Mouse (Mus musculus) left cerebral cortex, postnatal 25 days (tissue): ENCODE measurements around the gene Dennd5b. TPM values are rescaled to one million over a fixed set of nuclear protein-coding genes. Genes with fewer than 3 reads are reported as not detected.
"Not testable (repeated sequence)": the region's sequence is repeated elsewhere in the genome, so short reads cannot be mapped to it uniquely, and the experiment has no call there.

Experiments used
- DNase-seq, 2 experiments: peaks; one replicate each; pipeline ENCODE4 v3.0.0; 2022; ENCODE audit warnings: low spot score in 2 of 2, mixed read lengths in 1 of 2
- intact Hi-C: fragments of 180-260 bp; cut with DNase I; formaldehyde crosslinking; loops from one replicate; pipeline ENCODE4 v1.15.1; 2025
- total RNA-seq, 2 experiments: library from RNA; stranded (reverse); gene quantifications; 2 replicates each; pipeline ENCODE4 v1.2.3; 2021

Dennd5b gene
- total RNA-seq, 2 experiments from 2014 or later, result 65.8 to 69.4 TPM

DNA sequence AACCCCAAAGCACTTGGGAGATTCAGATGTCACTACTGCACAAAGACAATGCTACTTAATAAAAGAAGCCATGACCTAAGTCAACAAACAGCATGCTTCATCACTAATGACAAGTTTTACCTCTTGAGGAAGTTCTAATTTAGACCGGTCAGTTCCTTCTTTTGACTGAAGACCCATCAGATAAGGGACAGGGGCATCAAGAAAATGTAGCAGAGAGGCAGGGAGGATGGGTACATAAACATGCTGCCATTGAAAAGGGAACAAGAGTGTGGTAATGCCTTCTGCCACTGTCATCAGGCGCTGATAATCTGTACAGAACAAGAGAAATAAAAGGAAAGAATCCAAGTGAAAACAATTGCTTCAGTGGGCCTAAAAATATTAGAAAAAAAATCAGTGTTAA, 46.7 kb downstream of the Dennd5b start:
- intact Hi-C loops, result loop anchor here (5.0 kb wide), 1 partner anchor 68 kb away; no protein-coding TSS in a partner anchor
- DNase-seq, result no peak

DNA sequence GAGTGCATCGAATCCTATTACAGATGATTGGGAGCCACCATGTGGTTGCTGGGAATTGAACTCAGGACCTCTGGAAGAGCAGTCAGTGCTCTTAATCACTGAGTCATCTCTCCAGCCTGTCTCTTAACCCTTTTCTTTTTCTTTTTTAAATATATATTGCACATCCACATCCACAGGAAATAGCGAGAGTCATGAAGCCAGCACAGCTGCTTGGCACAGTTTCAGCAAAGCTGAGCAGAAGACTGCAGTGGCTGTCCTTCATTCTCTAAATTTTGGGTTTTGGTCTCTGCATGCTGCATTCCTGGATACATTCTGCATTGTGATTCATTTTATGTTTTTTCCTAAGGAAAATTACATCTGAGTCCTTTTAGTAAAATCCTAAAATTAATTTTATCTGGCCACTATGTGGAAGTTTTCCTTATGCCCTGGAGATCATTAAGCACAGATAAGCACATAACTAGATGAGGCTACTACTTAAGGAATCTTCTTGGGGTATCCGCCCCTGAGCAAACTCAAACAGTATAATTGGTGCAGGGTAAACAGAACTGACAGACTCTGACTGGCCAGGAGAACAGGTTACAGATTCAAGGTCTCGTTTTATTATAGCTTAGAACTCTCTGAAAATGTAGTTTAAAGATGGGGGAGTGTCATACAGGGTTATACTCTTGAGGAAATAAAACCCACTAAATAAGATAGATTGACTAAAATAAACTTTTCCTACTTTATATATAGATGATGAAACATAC, 50.3 kb downstream of the Dennd5b start:
- DNase-seq, result no peak
- intact Hi-C loops, result no loop called here

DNA sequence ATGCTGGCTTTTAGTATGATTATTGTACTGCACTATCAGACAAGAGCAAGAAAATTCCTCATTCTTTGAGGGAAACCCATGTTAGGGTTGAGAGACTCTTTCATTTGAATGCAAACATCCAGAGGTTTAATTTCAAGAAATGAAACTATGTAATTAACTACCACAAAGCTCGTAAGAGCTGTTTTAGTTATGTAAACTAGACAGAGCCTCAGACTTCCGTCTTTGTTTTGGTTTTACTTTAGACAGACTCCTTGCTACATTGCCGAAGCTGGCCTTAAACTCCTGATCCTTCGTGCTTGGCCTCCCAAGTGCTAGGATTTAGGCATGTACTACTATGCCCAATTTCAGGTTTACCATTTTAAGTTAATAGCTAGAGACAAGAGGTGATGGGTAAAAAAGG, 61.4 kb downstream of the Dennd5b start:
- intact Hi-C loops, result no loop called here
- no peak for DNase-seq

DNA sequence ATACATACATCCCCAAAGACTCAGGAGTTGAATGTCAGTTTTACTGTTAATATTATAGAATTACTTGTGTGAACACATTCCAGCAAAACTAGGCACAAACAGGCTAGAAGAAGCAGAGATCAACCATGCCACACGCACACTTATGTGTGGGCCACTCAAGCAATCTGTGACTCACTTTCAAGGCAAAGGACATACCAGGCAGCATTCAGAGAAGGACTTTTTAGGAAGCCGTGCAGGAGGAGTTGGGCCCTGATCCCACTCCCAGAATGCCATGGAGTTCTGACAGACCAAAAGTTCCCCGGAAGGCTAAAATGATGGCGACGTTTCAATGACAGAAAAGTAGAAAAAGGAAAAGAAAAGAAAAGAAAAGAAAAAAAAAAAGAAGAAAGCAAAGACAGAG, 69.3 kb downstream of the Dennd5b start:
- peak in 1 of 2 experiments; percentile 51 for DNase-seq
- intact Hi-C loops, result no loop called here

GRCm38 (mm10) chr6:149031377-149031776, 70.1 kb downstream of the Dennd5b start:
- intact Hi-C loops, result no loop called here
- no peak for DNase-seq

DNA sequence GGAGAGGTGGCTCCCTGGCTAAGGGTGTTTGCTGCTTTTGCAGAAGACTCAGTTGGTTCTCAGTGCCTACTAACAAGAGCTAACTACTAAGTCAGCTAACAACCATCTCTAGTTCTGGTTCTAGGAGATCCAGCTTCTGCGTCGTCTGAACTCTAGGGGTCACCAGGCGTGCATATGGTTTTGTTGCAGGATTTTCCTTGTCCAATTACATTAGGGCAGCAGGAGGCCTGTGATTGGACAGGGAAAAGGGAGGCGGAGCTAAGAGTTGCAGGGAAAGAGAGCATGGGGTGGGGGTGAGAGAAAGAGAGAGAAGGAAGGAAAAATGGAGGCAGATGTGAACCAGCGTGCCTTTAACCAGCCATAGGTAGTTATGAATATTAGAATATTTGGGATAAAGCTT, 83.0 kb downstream of the Dennd5b start:
- no peak for DNase-seq
- intact Hi-C loops, result no loop called here

- peak; percentile 17 to 35 for DNase-seq
- intact Hi-C loops, result loop anchor here (2.0 kb wide), 1 partner anchor 108 kb away; no protein-coding TSS in a partner anchor
Measured at GRCm38 (mm10) chr6:149010766-149011301, 90.6 kb downstream of the Dennd5b start.

- intact Hi-C loops, result loop anchor here (5.0 kb wide), 1 partner anchor 97 kb away; the partner anchor contains the start of gene Dennd5b
- peak in 1 of 2 experiments; percentile 13 for DNase-seq
Measured at GRCm38 (mm10) chr6:149005009-149005408, 96.5 kb downstream of the Dennd5b start.

DNA sequence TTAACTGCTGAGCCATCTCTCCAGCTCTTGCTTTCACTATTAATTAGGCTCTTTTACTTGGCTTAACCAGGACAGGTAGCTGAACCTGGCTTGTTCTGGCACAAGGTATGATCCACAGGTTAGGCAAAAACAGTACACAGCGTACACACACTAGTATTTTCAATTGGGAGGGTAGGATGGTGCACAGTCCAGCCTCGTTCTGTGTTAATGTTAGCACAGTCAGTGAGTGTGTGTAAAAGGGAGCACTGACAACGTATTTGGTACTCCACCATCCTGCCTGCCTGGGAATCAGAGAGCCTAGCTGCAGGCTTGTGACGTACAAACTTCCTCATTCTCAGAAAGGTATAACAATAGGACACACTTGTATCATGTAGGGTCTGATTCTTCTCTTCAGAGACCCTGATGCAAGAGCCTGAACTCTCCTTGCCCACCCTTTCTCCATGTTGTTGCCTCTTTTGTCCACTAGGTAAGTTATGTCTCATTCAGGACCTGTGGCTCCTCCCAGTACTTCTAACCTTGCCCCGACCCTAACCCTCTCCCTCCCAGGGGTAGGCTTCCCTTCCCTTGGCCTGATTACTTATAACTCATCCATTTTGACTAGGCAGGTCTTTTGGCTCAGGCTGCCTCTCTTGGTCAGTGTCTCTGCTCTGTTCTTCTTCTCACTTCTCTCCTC, 107.0 kb downstream of the Dennd5b start:
- no peak for DNase-seq
- intact Hi-C loops, result no loop called here

DNA sequence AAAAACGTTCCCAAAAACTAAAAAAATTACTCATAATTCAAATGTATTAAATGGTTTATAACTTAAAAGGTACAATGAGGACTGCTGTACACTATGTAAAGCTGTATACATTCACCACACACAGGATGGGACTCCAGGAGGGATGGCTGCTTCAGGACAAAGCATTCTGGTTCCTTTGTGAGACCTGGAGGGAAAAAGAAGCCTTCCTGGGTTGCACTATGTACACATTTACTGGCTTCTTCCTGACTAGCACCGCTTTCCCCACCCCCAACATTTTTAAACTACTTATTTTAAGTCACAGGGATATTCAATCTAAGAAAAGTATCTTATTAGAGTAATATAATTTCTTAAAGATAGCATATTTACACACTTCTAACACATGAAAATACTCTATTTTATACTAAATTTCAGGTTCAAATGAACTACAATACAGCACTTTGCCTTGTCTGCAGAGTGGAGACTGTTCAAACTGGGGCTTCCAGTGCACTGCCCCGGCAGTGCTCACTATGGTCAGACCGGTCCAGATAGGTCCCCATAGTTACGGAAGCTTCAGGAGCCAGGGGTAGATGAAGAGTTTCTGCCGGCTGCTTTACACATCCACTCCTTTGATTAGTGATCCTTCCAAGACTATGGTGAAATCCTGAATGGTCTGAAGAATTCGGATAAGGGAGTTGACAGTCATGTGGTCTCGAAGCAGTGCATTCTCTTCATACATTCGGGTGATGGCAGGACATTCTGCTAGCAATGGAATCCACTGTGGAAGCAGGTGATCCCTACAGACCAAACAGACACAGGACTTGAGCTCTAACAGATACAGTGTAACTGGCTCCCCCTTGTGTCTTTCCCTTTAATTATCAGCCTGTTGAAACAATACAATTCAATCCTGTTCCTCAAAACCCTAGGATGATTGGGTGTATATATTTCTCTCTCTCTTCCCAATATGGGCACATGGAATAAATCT, 108.1 kb downstream of the Dennd5b start:
- intact Hi-C loops, result no loop called here
- peak in 1 of 2 experiments; percentile 18 for DNase-seq

DNA sequence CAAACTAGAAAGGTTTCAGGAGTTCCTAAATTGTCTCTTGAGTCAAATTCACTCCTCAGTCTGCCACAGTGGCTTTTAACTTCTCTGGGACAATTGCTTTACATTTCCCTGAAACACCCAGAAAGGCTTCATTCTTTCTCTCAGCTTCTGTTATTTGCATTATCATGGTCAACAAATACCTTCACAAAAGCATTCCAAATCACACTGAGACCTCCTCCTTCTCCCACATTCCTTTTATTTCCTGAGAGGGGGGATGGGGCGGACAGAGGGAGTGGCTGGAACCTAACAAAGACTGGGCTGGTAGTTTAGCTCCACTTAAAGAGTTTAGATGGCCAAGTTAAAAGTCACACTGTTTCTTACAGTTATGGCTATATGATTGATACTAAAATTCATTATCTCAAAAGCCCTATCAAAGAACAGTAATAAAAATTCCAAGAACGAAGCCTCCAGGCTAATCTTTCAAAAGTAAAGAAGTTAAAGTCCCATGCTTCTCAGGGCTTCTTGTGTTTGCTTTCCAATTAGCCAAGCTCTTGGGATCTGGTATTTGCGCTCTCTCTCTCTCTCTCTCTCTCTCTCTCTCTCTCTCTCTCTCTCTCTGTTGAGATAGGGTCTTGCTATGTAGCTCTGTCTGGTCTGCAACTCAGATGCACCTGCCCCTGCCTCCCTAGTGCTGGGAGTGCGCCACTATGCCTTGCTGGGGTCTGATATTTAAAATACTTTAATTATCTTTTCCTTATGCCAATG, 108.9 kb downstream of the Dennd5b start:
- no peak for DNase-seq

DNA sequence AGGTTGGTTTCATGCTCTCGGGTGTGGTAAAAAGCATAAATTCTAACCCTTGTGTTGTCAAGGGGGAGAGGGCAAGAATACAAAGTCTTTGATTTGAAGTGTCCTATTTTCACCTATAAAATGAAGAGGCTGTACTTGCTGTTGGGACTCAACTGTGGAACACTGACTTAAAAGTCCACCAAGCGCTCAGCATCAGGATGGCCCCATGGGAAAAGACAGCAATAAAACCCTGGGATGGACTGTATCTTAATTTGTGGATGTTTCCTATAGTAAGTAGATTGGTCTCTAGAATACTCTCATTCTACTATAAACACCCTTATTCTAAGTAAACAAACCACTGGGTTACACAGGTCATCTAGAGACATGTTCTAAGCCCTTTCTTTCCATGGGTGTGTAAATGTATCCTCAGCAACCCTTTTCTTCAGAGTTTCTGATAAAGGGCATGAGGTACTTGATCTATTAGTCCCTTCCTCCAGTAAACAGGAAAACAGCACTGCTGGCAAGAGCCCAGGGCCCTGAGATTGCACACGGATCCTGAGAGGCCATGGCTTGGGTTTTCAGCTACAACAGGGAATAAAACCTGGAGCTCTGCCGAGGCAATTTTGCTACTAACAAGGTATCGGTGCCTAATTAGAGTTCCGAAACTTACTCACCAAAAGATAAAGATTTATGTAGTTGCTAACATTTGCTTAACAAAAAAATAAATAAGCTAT, 109.7 kb downstream of the Dennd5b start:
- intact Hi-C loops, result no loop called here
- DNase-seq, result no peak

More for the DNA sequence above, 108.9 kb downstream of the Dennd5b start:
- intact Hi-C loops, result no loop called here

DNA sequence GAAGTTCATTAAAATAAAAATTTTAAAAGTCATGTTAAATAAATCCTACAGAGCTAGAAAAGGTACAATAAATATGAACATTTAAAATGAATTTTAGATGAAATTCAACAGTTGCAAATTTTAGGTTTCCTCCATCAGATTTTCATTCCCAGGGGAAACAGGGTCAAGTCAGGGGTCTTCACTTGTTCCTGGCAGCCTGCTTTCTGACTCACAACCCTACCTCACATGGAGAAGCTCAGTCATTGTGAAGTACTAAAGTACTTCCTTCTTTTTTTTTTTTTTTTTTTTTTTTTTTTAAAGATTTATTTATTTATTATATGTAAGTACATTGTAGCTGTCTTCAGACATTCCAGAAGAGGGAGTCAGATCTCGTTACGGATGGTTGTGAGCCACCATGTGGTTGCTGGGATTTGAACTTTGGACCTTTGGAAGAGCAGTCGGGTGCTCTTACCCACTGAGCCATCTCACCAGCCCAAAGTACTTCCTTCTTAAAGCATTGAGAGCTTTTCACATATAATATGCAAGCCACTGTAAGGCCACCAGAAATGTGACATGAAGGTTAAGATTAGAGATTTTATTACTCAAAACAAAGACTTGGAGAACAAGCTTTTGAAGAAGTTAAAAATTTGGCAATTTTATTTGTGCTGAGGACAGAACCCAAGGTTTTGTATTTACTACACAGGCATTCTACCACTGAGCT, 111.5 kb downstream of the Dennd5b start:
- intact Hi-C loops, DNase-seq: not testable (repeated sequence)

- DNase-seq, result no peak
- intact Hi-C loops, result no loop called here
Measured at GRCm38 (mm10) chr6:148986003-148986402, 115.5 kb downstream of the Dennd5b start.

- DNase-seq, result no peak
- intact Hi-C loops, result no loop called here
Measured at GRCm38 (mm10) chr6:148980495-148980894, 121.0 kb downstream of the Dennd5b start.

DNA sequence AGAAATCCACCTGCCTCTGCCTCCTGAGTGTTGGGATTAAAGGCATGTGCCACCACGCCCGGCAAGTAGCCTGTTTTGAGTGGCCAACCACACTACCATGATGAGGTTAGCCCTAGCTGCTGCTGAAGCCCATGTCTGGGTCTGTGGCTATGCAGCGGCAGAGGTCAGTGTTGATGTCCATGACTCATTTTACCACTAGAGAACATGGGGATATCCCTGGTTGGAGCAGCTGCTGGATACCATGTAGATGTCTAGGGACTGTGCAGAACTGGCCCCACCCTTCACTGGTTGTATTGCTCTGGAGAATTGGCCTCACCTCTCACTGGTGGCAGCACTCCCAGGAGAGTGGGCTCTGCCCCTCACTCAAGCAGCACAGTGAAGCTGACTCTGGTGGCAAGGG, 126.4 kb downstream of the Dennd5b start:
- no peak for DNase-seq
- intact Hi-C loops, result no loop called here

GRCm38 (mm10) chr6:148972891-148973290, 128.6 kb downstream of the Dennd5b start:
- intact Hi-C loops, result no loop called here
- no peak for DNase-seq
